Mouse (Mus musculus) kidney, postnatal 10 days (tissue): ENCODE measurements around the gene Adcy1.
"Not testable (repeated sequence)": the region's sequence is repeated elsewhere in the genome, so short reads cannot be mapped to it uniquely, and the experiment has no call there.

Experiments used
- DNase-seq: peaks from one replicate; pipeline ENCODE4 v3.0.0; 2021; ENCODE audit warnings: mixed read lengths

Adcy1 gene

GRCm38 (mm10) chr11:7192710-7193109, 129.4 kb downstream of the Adcy1 start:
- DNase-seq, result no peak

DNA sequence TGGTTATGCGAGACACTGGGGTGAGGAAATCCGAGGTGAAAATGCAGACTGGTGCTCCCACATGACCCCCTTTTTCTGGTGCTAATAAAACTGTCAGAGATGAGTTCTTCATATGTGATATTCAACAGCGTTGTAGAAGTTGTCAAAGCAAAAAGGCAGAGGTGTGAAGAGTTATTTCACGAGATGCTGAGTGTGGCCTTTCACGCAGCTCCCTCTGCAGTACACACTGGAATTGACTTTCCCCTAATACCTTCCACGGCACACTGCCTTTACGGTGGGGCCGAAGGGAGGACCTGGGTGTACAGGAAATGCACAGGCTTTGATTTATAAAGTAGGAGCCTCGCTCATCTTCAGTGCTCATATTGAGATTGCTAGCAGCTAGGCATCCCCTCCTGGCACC, 129.8 kb downstream of the Adcy1 start:
- DNase-seq, result no peak

- no peak for DNase-seq
Observed at GRCm38 (mm10) chr11:7194432-7195311, 131.4 kb downstream of the Adcy1 start.

DNA sequence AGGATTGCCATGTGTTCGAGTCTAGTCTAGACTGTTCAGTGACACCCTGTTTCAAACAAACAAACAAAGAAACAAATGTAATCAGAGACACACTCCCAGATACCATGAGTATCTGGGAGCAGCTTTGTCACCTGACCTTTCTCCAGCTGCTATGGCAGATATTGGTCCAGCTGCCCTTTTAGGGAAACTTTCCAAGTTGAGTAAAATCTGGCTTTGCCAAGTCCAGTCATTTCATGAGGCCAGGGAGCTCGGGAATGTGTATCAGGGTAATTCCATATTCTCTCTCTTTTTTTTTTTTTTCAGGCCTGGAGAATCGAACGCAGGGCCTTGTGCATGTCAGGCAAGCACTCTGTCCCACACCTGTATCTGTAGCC, 132.0 kb downstream of the Adcy1 start:
- DNase-seq, result no peak

- peak; percentile 77 for DNase-seq
Observed at GRCm38 (mm10) chr11:7197491-7197941, 134.2 kb downstream of the Adcy1 start, which contains the start of gene Igfbp1. Gene Igfbp1, plus strand, starts transcription at chr11:7197782.

- DNase-seq, result peak; percentile 37
Observed at GRCm38 (mm10) chr11:7198006-7198405, 134.7 kb downstream of the Adcy1 start.

GRCm38 (mm10) chr11:7198481-7199256, 135.4 kb downstream of the Adcy1 start:
- no peak for DNase-seq

- DNase-seq, result peak; percentile 80
Observed at GRCm38 (mm10) chr11:7199736-7200392, 136.6 kb downstream of the Adcy1 start.

DNA sequence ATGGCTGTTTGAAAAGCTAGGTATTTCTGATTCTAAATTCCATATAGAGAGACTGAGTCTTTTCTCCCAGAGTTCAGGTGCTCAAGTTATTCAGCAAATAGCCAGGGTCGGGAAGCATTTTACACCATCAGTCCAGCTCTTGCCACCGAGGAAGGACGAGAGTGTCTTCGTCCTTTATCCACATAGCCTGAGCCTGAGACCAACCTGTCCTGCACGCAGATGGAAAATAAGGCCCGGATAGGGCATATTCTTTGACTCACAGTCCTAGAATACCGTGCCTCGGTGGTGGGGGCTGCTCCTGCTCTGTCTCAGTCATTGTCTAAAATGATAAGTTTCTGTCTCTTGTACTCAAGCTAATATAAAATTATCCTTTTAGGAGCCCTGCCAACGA, 137.1 kb downstream of the Adcy1 start:
- no peak for DNase-seq

DNA sequence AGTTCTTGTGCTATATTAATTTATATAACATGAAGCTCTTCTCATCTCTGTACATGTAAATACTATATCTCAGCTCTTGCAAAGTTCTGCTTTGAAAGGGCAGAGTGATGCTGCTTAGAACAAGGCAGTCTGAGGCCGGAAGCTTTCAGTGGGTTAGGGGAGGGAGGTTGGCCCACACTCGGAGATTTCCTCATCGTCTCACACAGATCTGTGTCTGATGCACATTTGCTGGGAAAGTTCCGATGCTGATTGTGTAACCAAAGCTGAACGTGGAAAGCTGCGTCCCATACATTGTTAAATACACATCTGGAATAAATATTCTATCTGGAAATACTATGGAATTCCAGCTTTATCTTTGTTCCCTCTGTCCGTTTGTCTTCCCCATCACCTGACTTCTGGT, 138.9 kb downstream of the Adcy1 start:
- no peak for DNase-seq

- DNase-seq, result no peak
Observed at GRCm38 (mm10) chr11:7203846-7204245, 140.6 kb downstream of the Adcy1 start.

- DNase-seq, result peak; percentile 89
Observed at GRCm38 (mm10) chr11:7210343-7210742, 147.1 kb downstream of the Adcy1 start.

GRCm38 (mm10) chr11:7211211-7211610, 147.9 kb downstream of the Adcy1 start:
- DNase-seq, result peak; percentile 74

DNA sequence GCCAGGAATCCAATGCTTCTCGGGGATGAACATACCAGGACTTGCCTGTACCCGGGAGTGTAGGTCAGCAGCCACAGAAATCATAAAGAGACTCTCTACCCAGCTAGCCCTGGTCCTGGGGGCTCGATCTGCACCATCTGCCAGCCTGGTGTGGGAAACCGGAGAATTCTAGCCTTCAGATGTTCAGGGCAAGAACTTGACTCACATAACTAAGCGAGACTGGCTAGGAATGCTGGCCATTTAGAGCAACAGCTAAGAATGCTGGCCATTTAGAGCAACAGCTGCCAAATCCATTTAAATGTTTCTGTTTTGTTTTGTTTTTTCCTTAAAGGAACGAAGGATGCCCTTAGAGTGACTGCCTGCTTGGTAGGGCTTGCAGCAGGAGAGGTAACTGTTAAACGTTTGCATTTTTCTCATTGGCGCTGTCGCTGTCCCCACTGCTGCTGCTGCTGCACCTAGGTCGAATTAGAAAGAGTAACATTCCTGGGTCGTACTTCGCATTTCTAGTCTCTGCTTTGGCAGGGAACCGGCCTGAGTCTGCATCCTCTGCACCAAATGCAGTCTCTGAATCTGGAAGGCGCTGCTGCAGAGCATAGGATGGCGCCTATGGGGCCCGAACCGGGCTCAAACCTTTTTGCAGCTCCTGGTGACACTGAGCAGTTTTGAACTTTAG, 149.0 kb downstream of the Adcy1 start:
- no peak for DNase-seq

DNA sequence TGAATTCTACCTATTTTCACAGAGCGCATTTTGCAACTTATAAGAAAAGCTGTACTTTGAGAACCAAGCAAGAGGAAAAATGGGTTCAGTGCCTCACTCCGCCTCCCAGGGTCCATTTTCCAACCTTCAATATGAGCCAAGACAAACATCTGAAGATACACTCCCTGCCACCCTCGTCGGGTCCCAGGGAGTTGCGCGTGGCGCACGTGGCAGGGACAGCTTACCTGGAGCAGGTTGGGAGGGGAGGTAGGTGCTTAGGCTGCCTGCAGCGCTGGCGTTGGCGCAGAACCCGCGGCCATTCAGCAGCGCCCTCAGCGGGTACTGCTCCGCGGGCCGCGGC, 149.8 kb downstream of the Adcy1 start:
- no peak for DNase-seq

- DNase-seq, result peak; percentile 83
Observed at GRCm38 (mm10) chr11:7213501-7214341, 150.4 kb downstream of the Adcy1 start, which contains the start of gene Igfbp3. Gene Igfbp3, minus strand, starts transcription at chr11:7213923.

DNA sequence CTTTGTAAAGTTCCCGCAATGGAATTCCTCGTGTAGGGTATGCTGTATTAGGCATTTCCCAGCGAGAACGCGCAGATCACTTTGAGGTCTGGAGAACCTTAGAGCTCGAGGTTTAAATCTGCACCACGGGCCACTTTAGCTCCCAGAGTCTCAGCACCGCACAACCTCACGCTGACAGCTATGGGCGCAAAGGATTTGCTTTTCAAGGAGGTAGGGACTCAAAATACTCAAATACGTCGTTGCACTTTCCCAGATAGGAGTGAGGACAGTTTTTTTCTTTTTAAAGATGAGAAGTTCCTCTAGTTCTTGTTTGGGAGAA, 151.0 kb downstream of the Adcy1 start:
- no peak for DNase-seq

DNA sequence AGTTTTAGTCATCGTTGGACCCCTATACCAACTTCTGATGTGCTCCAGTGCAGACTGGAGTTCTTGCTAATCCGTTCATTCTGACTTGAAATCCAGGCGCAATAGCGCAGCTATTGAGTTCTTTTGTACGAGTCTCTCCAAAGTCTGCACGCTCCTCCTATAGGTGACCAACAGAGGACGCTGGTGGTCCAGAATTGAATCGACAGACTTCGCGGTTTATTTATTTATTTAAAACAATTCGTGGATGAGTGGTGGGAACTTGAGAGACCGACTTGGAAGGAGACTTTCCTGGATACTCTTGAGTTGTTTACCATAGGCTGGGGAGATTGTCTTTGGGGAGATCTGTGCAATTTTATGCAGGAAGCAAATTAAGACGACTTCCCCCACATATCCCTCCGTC, 151.5 kb downstream of the Adcy1 start:
- DNase-seq, result peak; percentile 84

DNA sequence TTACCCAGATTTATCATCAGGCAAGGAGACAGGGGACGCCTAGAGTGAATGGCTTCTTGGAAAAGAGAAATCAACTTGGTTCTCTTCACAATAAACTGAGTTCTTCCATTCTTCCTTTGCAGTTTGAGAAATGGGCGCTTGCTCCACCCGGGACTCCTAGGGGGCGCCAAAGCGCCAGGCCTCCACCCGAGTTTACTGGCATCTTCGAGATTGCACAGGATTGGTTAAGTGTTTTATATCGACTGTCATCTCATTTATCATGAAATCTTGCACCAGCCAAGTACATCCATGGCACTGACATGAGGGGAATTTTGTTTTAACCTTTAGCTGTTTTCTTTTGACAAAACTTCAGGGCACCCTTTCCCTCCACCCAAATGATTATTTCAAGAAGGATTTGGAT, 152.4 kb downstream of the Adcy1 start:
- DNase-seq, result peak; percentile 89

- not testable (repeated sequence) for DNase-seq
Observed at GRCm38 (mm10) chr11:7221826-7222225, 158.5 kb downstream of the Adcy1 start.

GRCm38 (mm10) chr11:7226200-7226599, 162.9 kb downstream of the Adcy1 start:
- DNase-seq, result no peak
